In the genomic region with DNA sequence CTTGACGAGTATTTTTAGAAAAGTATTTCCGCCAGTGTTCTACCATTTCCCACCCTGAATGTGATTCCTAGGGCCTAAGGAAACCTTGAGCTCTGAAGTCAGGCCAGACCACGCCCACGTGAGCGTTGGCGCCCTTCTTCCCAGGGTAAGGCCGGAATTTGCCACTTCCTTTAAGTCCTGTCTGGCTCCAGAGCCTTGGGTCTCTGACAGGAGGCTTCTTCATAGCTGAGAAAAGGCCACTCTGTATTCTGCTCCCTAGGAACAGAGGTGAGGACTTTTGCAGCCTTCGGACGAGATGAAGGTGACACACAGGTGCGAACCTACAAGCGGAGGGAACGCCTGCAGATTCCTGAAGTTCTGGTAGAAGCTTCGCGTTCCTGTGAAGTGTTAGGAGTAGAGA, we compare ENCODE assay signal across 8 mouse cellular contexts. TPM values are rescaled to one million over a fixed set of nuclear protein-coding genes. Genes with fewer than 3 reads are reported as not detected.
DNase-seq lines count a peak whose midpoint lies in the region; ATAC-seq and TF ChIP-seq lines count a peak whose summit lies in the region.

Gene Ptdss2, plus strand, starts transcription at position 138 of the 400 bp plus-strand sequence.

- H3K36me3 ChIP-seq in CH12.LX (replicated peaks in 1 of 2; ENCODE audit: control insufficient read depth in 1 of 2, insufficient read depth in 1 of 2, low read length in 1 of 2) = no peaks in the 10 kb centered on the region
- no peaks in the 10 kb centered on the region for H3K36me3 ChIP-seq in forebrain, embryonic 16.5 days (ENCODE audit: control insufficient read depth, insufficient read depth)
- no peaks in the 10 kb centered on the region for H3K36me3 ChIP-seq in hindbrain, embryonic 12.5 days

- in situ Hi-C loops in CH12.LX (cut with MboI; ENCODE audit: low pct_ligation_motif_present, low pct_unique_long_range_greater_than_20kb, low sequenced_read_pairs) = no loop called here

- no peak for TF ChIP-seq RAD21 in CH12.LX (IDR thresholded peaks at IDR 0.05; ENCODE audit: low read depth, low read length)

- WGBS in forebrain, embryonic 16.5 days = 56% methylated on average over 14 of the region's 14 CpGs
- 51% methylated on average over 14 of the region's 14 CpGs for WGBS in hindbrain, embryonic 12.5 days

- H3K9me3 ChIP-seq in CH12.LX (replicated peaks; ENCODE audit: low read length) = no peaks in the 10 kb centered on the region
- no peaks in the 10 kb centered on the region for H3K9me3 ChIP-seq in forebrain, embryonic 16.5 days (ENCODE audit: control insufficient read depth, low read length)
- H3K9me3 ChIP-seq in hindbrain, embryonic 12.5 days (replicated peaks) = no peaks in the 10 kb centered on the region

- intact Hi-C loops in left cerebral cortex, postnatal 14 days (cut with DNase I) = loop anchor here (5.0 kb wide), 1 partner anchor 50 kb away; the partner anchor contains the start of gene Rnh1

- peaks cover 13% of the 10 kb centered on the region for H3K27me3 ChIP-seq in CH12.LX (replicated peaks)
- H3K27me3 ChIP-seq in forebrain, embryonic 16.5 days (replicated peaks; ENCODE audit: control insufficient read depth, insufficient read depth, low read length) = peaks cover 3% of the 10 kb centered on the region; the same call in 1 of the 2 replicates
- peaks cover 12% of the 10 kb centered on the region; the same call in 1 of the 2 replicates for H3K27me3 ChIP-seq in hindbrain, embryonic 12.5 days

- ATAC-seq in forebrain, embryonic 16.5 days = no peak
- ATAC-seq in hindbrain, embryonic 12.5 days (ENCODE audit: low FRiP score) = no peak
- no peak for ATAC-seq in megakaryocyte-erythroid progenitor cell, adult 5-6 weeks (replicated peaks; ENCODE audit: low FRiP score, low TSS enrichment, poor library complexity, severe bottlenecking)

- H3K79me2 ChIP-seq in CH12.LX (replicated peaks; ENCODE audit: control insufficient read depth, extremely low read depth, insufficient read depth, poor library complexity, severe bottlenecking) = no peaks in the 10 kb centered on the region

- no peak for TF ChIP-seq EP300 in CH12.LX (IDR thresholded peaks at IDR 0.05; ENCODE audit: low read length)

- peaks cover 0 to 3% of the 10 kb centered on the region in 2 experiments; a peak in 2 of 4 replicates for H3K4me1 ChIP-seq in CH12.LX (ENCODE audit: control insufficient read depth in 1 of 2, insufficient read depth in 2 of 2)
- H3K4me1 ChIP-seq in forebrain, embryonic 16.5 days (replicated peaks; ENCODE audit: control insufficient read depth, insufficient read depth, low read length) = 0 out of 2 replicates have a peak, but pooled peaks cover 2% of the 10 kb centered on the region
- peaks cover 4% of the 10 kb centered on the region for H3K4me1 ChIP-seq in hindbrain, embryonic 12.5 days

- no peak for TF ChIP-seq POLR2A in CH12.LX (IDR thresholded peaks at IDR 0.05; ENCODE audit: low read depth, low read length)

- peak within 1 kb of the TSS; percentile 63 to 79 (median 69) for H3K4me3 ChIP-seq in CH12.LX (replicated peaks in 1 of 3; ENCODE audit: low read depth in 2 of 3, low read length in 2 of 3, poor library complexity in 1 of 3)
- H3K4me3 ChIP-seq in forebrain, embryonic 16.5 days (replicated peaks; ENCODE audit: low read length) = peak within 1 kb of the TSS; percentile 50
- H3K4me3 ChIP-seq in hindbrain, embryonic 12.5 days = peak within 1 kb of the TSS; percentile 57

- H3K4me2 ChIP-seq in CH12.LX (ENCODE audit: insufficient read depth, low read depth, poor library complexity, severe bottlenecking) = peak within 1 kb of the TSS; percentile 10; the same call in 1 of the 2 replicates
- peak within 1 kb of the TSS; percentile 62 for H3K4me2 ChIP-seq in forebrain, embryonic 16.5 days (ENCODE audit: low read length)
- peak within 1 kb of the TSS; percentile 65 for H3K4me2 ChIP-seq in hindbrain, embryonic 12.5 days (replicated peaks)

- H3K9ac ChIP-seq in CH12.LX (ENCODE audit: insufficient read depth, low read depth) = peak within 1 kb of the TSS; percentile 32
- H3K9ac ChIP-seq in forebrain, embryonic 16.5 days (replicated peaks; ENCODE audit: low read depth, low read length) = peak within 1 kb of the TSS; percentile 76
- peak within 1 kb of the TSS; percentile 68 for H3K9ac ChIP-seq in hindbrain, embryonic 12.5 days

- no peak for DNase-seq in CH12.LX (ENCODE audit: extremely low read depth)
- peak; percentile 38 for DNase-seq in adrenal gland, adult 8-10 months
- DNase-seq in left cerebral cortex, postnatal 14 days (ENCODE audit: low spot score in 2 of 2) = no peak
- DNase-seq in urinary bladder, postnatal 4 days (ENCODE audit: low spot score in 2 of 2) = no peak
- DNase-seq in cerebellum, adult 11 months = no peak

- dilution Hi-C loops in CH12.LX (cut with MboI; ENCODE audit: extremely low pct_ligation_motif_present, extremely low pct_unique_long_range_greater_than_20kb, low sequenced_read_pairs) = no loop called here

- TF ChIP-seq CTCF in CH12.LX (conservative IDR thresholded peaks at IDR 0.05 in 1 of 2, IDR thresholded peaks at IDR 0.05 in 1 of 2; ENCODE audit: low read depth in 2 of 2, low read length in 2 of 2) = no peak

- peak within 1 kb of the TSS; percentile 17; the same call in 1 of the 2 replicates for H3K27ac ChIP-seq in CH12.LX (ENCODE audit: insufficient read depth, low read depth)
- peak within 1 kb of the TSS; percentile 63 for H3K27ac ChIP-seq in forebrain, embryonic 16.5 days (ENCODE audit: low read length)
- peak within 1 kb of the TSS; percentile 87 for H3K27ac ChIP-seq in hindbrain, embryonic 12.5 days

TF ChIP-seq in CH12.LX, 34 proteins besides CTCF, POLR2A, EP300 and RAD21:
- TF ChIP-seq JUN (IDR thresholded peaks at IDR 0.05; ENCODE audit: insufficient read depth, low read depth, low read length) = no peak
- TF ChIP-seq UBTF (IDR thresholded peaks at IDR 0.05; ENCODE audit: low read depth, low read length) = no peak
- no peak for TF ChIP-seq TBP (conservative IDR thresholded peaks at IDR 0.05; ENCODE audit: low read depth, low read length)
- TF ChIP-seq JUND (conservative IDR thresholded peaks at IDR 0.05; ENCODE audit: low read depth, low read length) = no peak
- TF ChIP-seq CHD1 (IDR thresholded peaks at IDR 0.05; ENCODE audit: low read depth, low read length) = no peak
- TF ChIP-seq ZNF384 (IDR thresholded peaks at IDR 0.05; ENCODE audit: low read depth, low read length) = no peak
- no peak for TF ChIP-seq E2F4 (IDR thresholded peaks at IDR 0.05; ENCODE audit: insufficient replicate concordance, low read depth, low read length)
- TF ChIP-seq SIN3A (IDR thresholded peaks at IDR 0.05; ENCODE audit: low read length) = no peak

RNA-seq across cellular contexts. Expression of gene Ptdss2, which starts in this region (rescaled TPM):
- 10.6 and 12.0 TPM in 2 replicates for total RNA-seq in CH12.LX (2012; rRNA removed)
- total RNA-seq in CH12.LX (2014; rRNA removed) = 2.5 and 2.9 TPM in 2 replicates
- 22.9 and 33.5 TPM in 2 replicates for polyA plus RNA-seq in CH12.LX (2012; ENCODE audit: insufficient read length, low read depth)
- total RNA-seq in adrenal gland, adult 8-10 months (2022) = 10 to 100 TPM; 36.4 to 46.7 (median 43.0) TPM
- 74.9 and 78.9 TPM in 2 replicates for polyA plus RNA-seq in forebrain, embryonic 16.5 days (2015; fragmentation: Nextera tagmentation; extraction: Ambion mirVana)
- 76.0 and 76.5 TPM in 2 replicates for polyA plus RNA-seq in hindbrain, embryonic 12.5 days (2016; fragmentation: Nextera tagmentation; extraction: Ambion mirVana)
- 10 to 100 TPM; 52.9 to 65.6 TPM for total RNA-seq in left cerebral cortex, postnatal 14 days (2021)
- total RNA-seq in megakaryocyte-erythroid progenitor cell, adult 5-6 weeks (2014; fragmentation: Nextera tagmentation) = 59.0 and 64.0 TPM in 2 replicates
- 14.0 and 21.1 TPM in 2 replicates for total RNA-seq in megakaryocyte-erythroid progenitor cell, adult 5-6 weeks (2017)

Comparison
In these comparisons a context has a peak if more than half of its experiments do, and no peak if none do; other contexts are left out.
1. H3K27ac ChIP-seq: peak in every context shown above with its lines; median percentile 87 in hindbrain, embryonic 12.5 days; 63 in forebrain, embryonic 16.5 days; 17 in CH12.LX.
2. H3K4me2 ChIP-seq: peak in every context shown above with its lines; median percentile 65 in hindbrain, embryonic 12.5 days; 62 in forebrain, embryonic 16.5 days; 10 in CH12.LX.